Mouse (Mus musculus): ENCODE data around the gene Olfr577.

Gene Olfr577

GRCm38 (mm10) chr7:102975843-102976242 lies at the start of gene Olfr577:
Gene Olfr577, minus strand, starts transcription at chr7:102975943.
- no peak for DNase-seq

- no peak for DNase-seq
Observed at GRCm38 (mm10) chr7:102989224-102989623, 13.5 kb upstream of the Olfr577 start, which contains the start of gene Olfr578. Gene Olfr578, minus strand, starts transcription at chr7:102989324.

DNA sequence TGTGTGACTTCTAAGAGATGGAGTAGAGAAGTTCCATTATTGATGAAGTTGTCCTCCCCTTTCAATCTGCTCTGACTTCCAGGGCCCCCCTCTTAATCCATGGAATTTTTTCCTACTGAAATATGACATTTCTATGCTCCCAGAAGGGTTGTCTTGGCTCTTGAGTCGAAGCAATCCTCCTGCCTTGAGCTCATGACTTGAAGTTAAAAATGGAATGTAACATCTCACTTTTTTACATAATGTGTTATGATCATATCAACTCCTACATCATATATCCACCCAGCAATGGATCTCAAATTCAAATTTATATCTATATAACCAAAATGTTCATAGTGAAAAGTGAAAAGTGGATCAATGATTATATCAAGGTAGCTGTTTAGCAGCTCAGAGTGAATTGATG lies 1.3 kb downstream of the Olfr577 start:
- no peak for DNase-seq

- DNase-seq: no peak
Observed at GRCm38 (mm10) chr7:102962360-102962759, 13.4 kb downstream of the Olfr577 start, which contains the start of gene Olfr576. Gene Olfr576, plus strand, starts transcription at chr7:102962660.

- DNase-seq: no peak
Observed at GRCm38 (mm10) chr7:102958593-102958992, 17.1 kb downstream of the Olfr577 start, which contains the start of gene Olfr575. Gene Olfr575, minus strand, starts transcription at chr7:102958775.

DNA sequence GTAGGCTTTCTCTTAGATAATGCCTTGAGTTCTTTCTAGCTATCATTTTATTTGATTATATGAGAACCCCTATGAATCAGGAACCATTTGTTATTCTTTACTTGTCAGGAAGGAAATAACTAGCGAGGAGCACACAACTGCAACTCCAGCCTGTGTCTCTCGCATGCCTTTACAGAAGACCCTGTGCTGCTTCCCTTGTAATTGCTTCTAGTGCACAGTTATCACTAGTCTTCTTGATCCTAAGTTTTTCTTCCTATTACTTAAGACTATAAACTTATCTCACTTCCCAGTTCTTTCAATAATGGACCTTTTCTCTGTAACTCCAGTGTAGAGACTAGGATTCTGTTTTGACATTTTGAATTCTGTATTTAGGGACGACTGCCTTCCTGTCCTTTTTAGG lies 17.6 kb downstream of the Olfr577 start:
- no peak for DNase-seq

- DNase-seq: no peak
Observed at GRCm38 (mm10) chr7:102950732-102951131, 25.0 kb downstream of the Olfr577 start.

GRCm38 (mm10) chr7:102948167-102948566 lies 27.6 kb downstream of the Olfr577 start, which contains the start of gene Olfr574:
Gene Olfr574, plus strand, starts transcription at chr7:102948467.
- no peak for DNase-seq

- no peak for DNase-seq
Observed at GRCm38 (mm10) chr7:102943417-102943816, 32.3 kb downstream of the Olfr577 start.

DNA sequence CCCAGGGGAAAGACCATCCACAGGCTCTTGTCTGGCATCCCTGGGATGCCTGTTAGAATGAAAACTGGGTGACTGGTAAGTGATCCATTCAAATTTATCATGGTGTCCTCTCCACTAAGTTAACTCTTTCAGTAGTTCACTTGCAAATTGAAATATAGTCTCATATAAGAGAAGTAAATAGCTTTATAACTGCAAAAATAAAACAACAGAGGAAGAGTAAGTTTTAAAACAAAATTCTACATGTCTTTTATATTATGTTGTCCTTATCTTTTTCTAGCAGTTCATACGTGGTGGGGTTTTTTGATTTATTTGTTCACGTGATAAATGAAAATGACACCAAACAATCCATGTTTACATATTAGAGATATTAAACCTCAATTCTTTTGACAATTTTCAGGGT lies 33.3 kb downstream of the Olfr577 start, which contains the start of gene Olfr573-ps1:
Gene Olfr573-ps1 (minus strand): TSS at position 101 of the 400 bp plus-strand sequence.
- no peak for DNase-seq

GRCm38 (mm10) chr7:102927105-102927504 lies 48.6 kb downstream of the Olfr577 start:
- DNase-seq: no peak

DNA sequence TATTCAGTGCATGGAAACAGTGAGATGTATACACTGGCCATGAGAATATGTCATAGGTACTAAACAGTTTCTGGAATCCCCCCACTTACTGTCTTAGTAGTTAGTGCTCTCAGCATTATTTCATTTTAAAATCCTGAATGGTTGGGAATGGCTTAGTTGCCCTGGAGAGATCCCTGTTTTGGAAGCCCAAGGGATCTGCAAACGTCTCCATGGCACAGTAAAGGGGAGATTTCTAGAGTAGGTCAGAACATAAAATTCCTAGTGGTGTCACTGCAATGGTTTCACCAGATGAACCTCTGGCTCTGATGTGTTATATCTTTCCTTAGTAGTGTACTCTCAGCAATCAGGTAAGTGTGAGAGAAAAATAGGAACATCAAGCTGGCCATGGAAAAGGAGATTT lies 51.6 kb downstream of the Olfr577 start, which contains the start of gene Olfr572:
Gene Olfr572 (plus strand): TSS at position 301 of the 400 bp plus-strand sequence.
- DNase-seq: no peak
